Comparison of ENCODE assay signal across 8 mouse cellular contexts in genomic region chr14:120480341-120480900, GRCm38 (mm10). TPM values are rescaled to one million over a fixed set of nuclear protein-coding genes. Genes with fewer than 3 reads are reported as not detected.
DNase-seq lines count a peak whose midpoint lies in the region; ATAC-seq lines count a peak whose summit lies in the region.

No protein-coding gene starts in this region.

- 0 out of 2 replicates have a peak overlapping the region, but pooled peaks have one; percentile 80 for H3K4me3 ChIP-seq in limb, embryonic 13.5 days
- H3K4me3 ChIP-seq in limb, embryonic 10.5 days = no peak overlapping the region
- peak overlapping the region; percentile 14 for H3K4me3 ChIP-seq in embryonic facial prominence, embryonic 14.5 days (ENCODE audit: low read depth, low read length)
- H3K4me3 ChIP-seq in neural tube, embryonic 13.5 days = peak overlapping the region; percentile 86; the same call in 1 of the 2 replicates

- no peak for DNase-seq in limb, embryonic 10.5 days (ENCODE audit: low spot score)
- DNase-seq in embryonic facial prominence, embryonic 14.5 days (ENCODE audit: low spot score) = no peak
- peak; percentile 18 for DNase-seq in induced T-regulatory cell, adult 2 months (ENCODE audit: low read depth)
- no peak for DNase-seq in right cerebral cortex, postnatal 14 days
- no peak for DNase-seq in embryo, embryonic 11 days
- DNase-seq in right cerebral cortex, postnatal 25 days = no peak

- no peak overlapping the region for H3K9ac ChIP-seq in limb, embryonic 13.5 days
- H3K9ac ChIP-seq in embryonic facial prominence, embryonic 14.5 days (ENCODE audit: low read depth, low read length) = no peak overlapping the region
- H3K9ac ChIP-seq in neural tube, embryonic 13.5 days = no peak overlapping the region

- no peak for ATAC-seq in limb, embryonic 13.5 days (ENCODE audit: low FRiP score, low read depth)
- no peak for ATAC-seq in embryonic facial prominence, embryonic 14.5 days (ENCODE audit: low read depth)
- ATAC-seq in neural tube, embryonic 13.5 days (ENCODE audit: low read depth) = no peak

- H3K4me1 ChIP-seq in limb, embryonic 13.5 days = peaks cover 17% of the 10 kb centered on the region
- peaks cover 17% of the 10 kb centered on the region; the same call in 1 of the 2 replicates for H3K4me1 ChIP-seq in limb, embryonic 10.5 days
- peaks cover 17% of the 10 kb centered on the region for H3K4me1 ChIP-seq in embryonic facial prominence, embryonic 14.5 days (ENCODE audit: control insufficient read depth, insufficient read depth, low read length)
- peaks cover 48% of the 10 kb centered on the region for H3K4me1 ChIP-seq in neural tube, embryonic 13.5 days (replicated peaks)

- H3K27ac ChIP-seq in limb, embryonic 13.5 days = no peak overlapping the region
- H3K27ac ChIP-seq in limb, embryonic 10.5 days = no peak overlapping the region
- H3K27ac ChIP-seq in embryonic facial prominence, embryonic 14.5 days (replicated peaks; ENCODE audit: low read depth, low read length) = no peak overlapping the region
- H3K27ac ChIP-seq in neural tube, embryonic 13.5 days (replicated peaks) = no peak overlapping the region

- H3K9me3 ChIP-seq in limb, embryonic 13.5 days = no peaks in the 10 kb centered on the region
- H3K9me3 ChIP-seq in limb, embryonic 10.5 days (replicated peaks) = no peaks in the 10 kb centered on the region
- H3K9me3 ChIP-seq in embryonic facial prominence, embryonic 14.5 days (ENCODE audit: control insufficient read depth, low read length) = no peaks in the 10 kb centered on the region
- H3K9me3 ChIP-seq in neural tube, embryonic 13.5 days = no peaks in the 10 kb centered on the region

- H3K27me3 ChIP-seq in limb, embryonic 13.5 days = no peaks in the 10 kb centered on the region
- H3K27me3 ChIP-seq in limb, embryonic 10.5 days (ENCODE audit: low read depth, poor library complexity, severe bottlenecking) = no peaks in the 10 kb centered on the region
- H3K27me3 ChIP-seq in embryonic facial prominence, embryonic 14.5 days (replicated peaks; ENCODE audit: control insufficient read depth, insufficient read depth, low read length) = no peaks in the 10 kb centered on the region
- no peaks in the 10 kb centered on the region for H3K27me3 ChIP-seq in neural tube, embryonic 13.5 days

- WGBS in limb, embryonic 13.5 days = 87% methylated on average over 8 of the region's 8 CpGs
- 87% methylated on average over 8 of the region's 8 CpGs for WGBS in limb, embryonic 10.5 days
- WGBS in embryonic facial prominence, embryonic 14.5 days = 81% methylated on average over 8 of the region's 8 CpGs
- 86% methylated on average over 8 of the region's 8 CpGs for WGBS in neural tube, embryonic 13.5 days

- peak overlapping the region; percentile 82 for H3K4me2 ChIP-seq in limb, embryonic 13.5 days (replicated peaks)
- peak overlapping the region; percentile 64 for H3K4me2 ChIP-seq in embryonic facial prominence, embryonic 14.5 days (ENCODE audit: low read depth, low read length)
- peak overlapping the region; percentile 63 for H3K4me2 ChIP-seq in neural tube, embryonic 13.5 days

- H3K36me3 ChIP-seq in limb, embryonic 13.5 days = peaks cover 7% of the 10 kb centered on the region; the same call in 1 of the 2 replicates
- H3K36me3 ChIP-seq in limb, embryonic 10.5 days = peaks cover 9% of the 10 kb centered on the region; the same call in 1 of the 2 replicates
- no peaks in the 10 kb centered on the region for H3K36me3 ChIP-seq in embryonic facial prominence, embryonic 14.5 days (ENCODE audit: control insufficient read depth, insufficient read depth, low read length)
- H3K36me3 ChIP-seq in neural tube, embryonic 13.5 days = peaks cover 12% of the 10 kb centered on the region; the same call in 1 of the 2 replicates

RNA-seq across cellular contexts. Expression of gene Rap2a, which starts 2.2 kb away (rescaled TPM):
- 12.3 and 12.8 TPM in 2 replicates for polyA plus RNA-seq in limb, embryonic 13.5 days (2015; fragmentation: Nextera tagmentation; extraction: Ambion mirVana)
- 7.9 and 8.9 TPM in 2 replicates for polyA plus RNA-seq in limb, embryonic 10.5 days (2016; fragmentation: Nextera tagmentation; extraction: Ambion mirVana)
- polyA plus RNA-seq in embryonic facial prominence, embryonic 14.5 days (2014; fragmentation: Nextera tagmentation; extraction: Ambion mirVana) = 17.6 and 19.9 TPM in 2 replicates
- polyA plus RNA-seq in neural tube, embryonic 13.5 days (2015; fragmentation: Nextera tagmentation; extraction: Ambion mirVana) = 20.5 and 23.6 TPM in 2 replicates
